Mouse (Mus musculus): ENCODE data around the gene Zbtb12. TPM values are rescaled to one million over a fixed set of nuclear protein-coding genes. Genes with fewer than 3 reads are reported as not detected.

Gene Zbtb12
- polyA plus RNA-seq, 1 experiment = 12.3 TPM

DNA sequence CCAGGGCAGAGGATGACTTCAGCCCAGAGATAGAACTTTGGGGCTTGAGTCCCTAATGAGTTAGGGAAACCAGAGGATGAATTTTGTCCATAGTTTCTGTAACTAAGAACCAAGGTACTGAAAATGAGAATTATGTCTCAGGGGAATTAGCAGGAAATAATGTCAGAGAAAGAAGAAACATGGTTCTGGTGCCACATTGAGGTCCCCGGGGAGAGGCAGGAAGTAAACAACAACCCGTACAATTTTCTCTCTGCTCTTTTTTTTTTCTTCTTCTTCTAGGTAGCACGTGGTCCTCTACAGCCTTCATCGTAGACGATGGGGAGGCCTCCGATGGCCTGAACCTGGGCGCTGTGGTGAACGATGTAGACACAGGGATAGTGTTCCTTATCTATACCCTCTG lies 53.0 kb downstream of the Zbtb12 start:
- WGBS = 57% methylated on average over 8 of the region's 8 CpGs

DNA sequence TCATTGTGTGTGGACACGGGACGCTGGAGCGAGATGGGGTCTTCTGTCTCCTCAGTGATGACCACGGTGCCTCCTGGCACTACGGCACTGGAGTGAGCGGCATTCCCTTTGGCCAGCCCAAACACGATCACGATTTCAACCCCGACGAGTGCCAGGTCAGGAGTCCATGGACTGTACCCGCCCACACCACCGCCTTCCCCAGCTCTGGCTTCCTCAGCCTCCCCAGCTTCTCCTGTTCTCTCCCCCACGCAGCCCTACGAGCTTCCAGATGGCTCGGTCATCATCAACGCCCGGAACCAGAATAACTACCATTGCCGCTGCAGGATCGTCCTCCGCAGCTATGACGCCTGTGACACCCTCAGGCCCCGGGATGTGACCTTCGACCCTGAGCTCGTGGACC lies 54.7 kb downstream of the Zbtb12 start:
- Histone ChIP-seq H3K4me3 (replicated peaks; ENCODE audit: extremely low read depth, low read depth, low read length) (no peak overlapping the region), H3K4me1 (ENCODE audit: control insufficient read depth, insufficient read depth, low read length) (peaks cover 4% of the 10 kb centered on the region; the same call in 1 of the 2 replicates)
- TF ChIP-seq CTCF (IDR thresholded peaks at IDR 0.05; ENCODE audit: insufficient read depth, low read length) (no peak), POLR2A (IDR thresholded peaks at IDR 0.05; ENCODE audit: borderline replicate concordance, extremely low read depth, low read depth, low read length) (no peak)
- no peak for DNase-seq
- WGBS = 70% methylated on average over 24 of the region's 24 CpGs

More for the DNA sequence above, 53.0 kb downstream of the Zbtb12 start:
- DNase-seq = no peak
- Histone ChIP-seq H3K4me3 (replicated peaks; ENCODE audit: extremely low read depth, low read depth, low read length) (peak overlapping the region; percentile 67), H3K4me1 (ENCODE audit: control insufficient read depth, insufficient read depth, low read length) (peaks cover 4% of the 10 kb centered on the region; the same call in 1 of the 2 replicates)
- TF ChIP-seq CTCF (IDR thresholded peaks at IDR 0.05; ENCODE audit: insufficient read depth, low read length) (no peak), POLR2A (IDR thresholded peaks at IDR 0.05; ENCODE audit: borderline replicate concordance, extremely low read depth, low read depth, low read length) (no peak)

DNA sequence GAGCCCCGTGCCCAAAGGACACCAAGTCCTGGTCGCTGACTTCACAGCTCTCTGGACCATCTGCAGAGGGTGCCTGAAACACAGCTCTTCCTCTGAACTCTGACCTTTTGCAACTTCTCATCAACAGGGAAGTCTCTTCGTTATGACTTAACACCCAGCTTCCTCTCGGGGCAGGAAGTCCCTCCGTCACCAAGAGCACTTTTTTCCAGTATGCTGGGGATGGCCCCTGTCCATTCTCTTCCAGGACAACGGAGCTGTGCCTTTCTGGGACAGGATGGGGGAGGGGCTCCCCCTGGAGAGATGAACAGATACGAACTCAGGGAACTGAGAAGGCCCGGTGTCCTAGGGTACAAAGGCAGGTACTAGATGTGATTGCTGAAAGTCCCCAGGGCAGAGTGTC lies 55.5 kb downstream of the Zbtb12 start:
- WGBS = 46% methylated on average over 8 of the region's 8 CpGs
- no peak for DNase-seq
- no peak overlapping the region for H3K4me3 ChIP-seq (replicated peaks; ENCODE audit: extremely low read depth, low read depth, low read length)
- peaks cover 4% of the 10 kb centered on the region; the same call in 1 of the 2 replicates for H3K4me1 ChIP-seq (ENCODE audit: control insufficient read depth, insufficient read depth, low read length)
- no peak for TF ChIP-seq POLR2A (IDR thresholded peaks at IDR 0.05; ENCODE audit: borderline replicate concordance, extremely low read depth, low read depth, low read length)
- no peak for TF ChIP-seq CTCF (IDR thresholded peaks at IDR 0.05; ENCODE audit: insufficient read depth, low read length)

DNA sequence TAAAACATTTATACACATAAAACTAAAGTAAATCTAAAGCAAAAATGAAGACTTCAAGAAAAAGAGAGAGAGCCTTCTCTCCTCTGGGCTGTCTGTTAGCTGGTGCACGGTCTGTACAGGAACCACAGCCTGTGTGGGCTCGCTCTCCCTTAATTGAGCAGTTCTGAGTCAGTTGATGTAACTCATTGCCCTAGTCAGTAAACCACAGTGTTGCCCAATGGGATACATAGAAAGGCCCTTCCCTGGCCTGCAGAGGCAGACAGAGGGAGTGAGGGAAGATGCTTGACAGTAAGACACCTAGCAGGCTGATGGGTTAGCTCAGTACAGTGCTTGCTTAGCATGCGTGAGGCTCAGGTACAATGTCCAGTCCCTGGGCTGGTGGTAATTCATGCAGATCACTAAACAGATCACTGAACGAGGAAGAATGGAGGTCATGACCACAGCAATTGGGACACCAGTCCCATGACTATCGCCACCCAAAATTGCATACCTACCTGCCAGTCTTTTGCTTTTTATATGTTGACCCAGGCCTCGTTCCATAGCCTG lies 58.8 kb downstream of the Zbtb12 start:
- no peak for DNase-seq
- WGBS = 86% methylated on average over 6 of the region's 6 CpGs
- Histone ChIP-seq H3K4me3 (replicated peaks; ENCODE audit: extremely low read depth, low read depth, low read length) (no peak overlapping the region), H3K4me1 (ENCODE audit: control insufficient read depth, insufficient read depth, low read length) (no peaks in the 10 kb centered on the region)
- no peak for TF ChIP-seq CTCF (IDR thresholded peaks at IDR 0.05; ENCODE audit: insufficient read depth, low read length)
- TF ChIP-seq POLR2A (IDR thresholded peaks at IDR 0.05; ENCODE audit: borderline replicate concordance, extremely low read depth, low read depth, low read length) = no peak

DNA sequence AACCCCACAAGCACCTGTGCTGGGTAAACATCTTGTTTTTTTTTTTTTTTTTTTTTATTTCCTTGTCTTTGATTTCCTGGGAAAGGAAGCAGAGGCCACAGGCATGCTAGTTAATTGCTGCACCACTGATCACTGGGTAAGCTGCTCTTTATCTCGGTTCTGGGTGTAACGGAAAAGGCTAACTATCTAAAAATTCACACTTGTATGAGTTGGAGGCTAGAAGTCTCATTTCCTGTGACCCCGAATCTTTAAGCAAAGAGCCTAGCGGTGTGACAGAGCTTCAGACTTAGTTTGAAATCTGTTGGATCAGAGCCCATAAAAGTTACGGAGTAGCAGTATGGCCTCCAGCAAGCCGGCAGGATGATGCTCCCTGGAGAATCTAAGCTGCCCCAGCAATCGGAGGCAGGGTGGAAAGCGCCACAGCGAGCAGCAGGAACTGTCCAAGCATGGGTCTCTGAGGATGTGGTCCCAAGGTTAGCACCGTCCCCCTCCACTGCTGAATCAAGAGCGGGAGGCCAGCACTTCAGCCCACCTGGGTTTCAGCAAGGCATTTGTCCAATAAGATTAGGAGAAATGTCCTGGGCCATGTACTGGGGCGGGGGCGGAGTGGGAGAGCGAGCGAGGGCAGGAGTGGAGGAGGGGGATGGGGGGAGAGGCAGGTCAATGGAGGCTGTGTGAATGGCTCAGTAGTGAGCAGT lies 62.2 kb downstream of the Zbtb12 start:
- 14% methylated on average over 15 of the region's 15 CpGs for WGBS
- Histone ChIP-seq H3K4me3 (replicated peaks; ENCODE audit: extremely low read depth, low read depth, low read length) (peak overlapping the region; percentile 19), H3K4me1 (ENCODE audit: control insufficient read depth, insufficient read depth, low read length) (no peaks in the 10 kb centered on the region)
- no peak for TF ChIP-seq POLR2A (IDR thresholded peaks at IDR 0.05; ENCODE audit: borderline replicate concordance, extremely low read depth, low read depth, low read length)
- TF ChIP-seq CTCF (IDR thresholded peaks at IDR 0.05; ENCODE audit: insufficient read depth, low read length) = no peak
- no peak for DNase-seq

DNA sequence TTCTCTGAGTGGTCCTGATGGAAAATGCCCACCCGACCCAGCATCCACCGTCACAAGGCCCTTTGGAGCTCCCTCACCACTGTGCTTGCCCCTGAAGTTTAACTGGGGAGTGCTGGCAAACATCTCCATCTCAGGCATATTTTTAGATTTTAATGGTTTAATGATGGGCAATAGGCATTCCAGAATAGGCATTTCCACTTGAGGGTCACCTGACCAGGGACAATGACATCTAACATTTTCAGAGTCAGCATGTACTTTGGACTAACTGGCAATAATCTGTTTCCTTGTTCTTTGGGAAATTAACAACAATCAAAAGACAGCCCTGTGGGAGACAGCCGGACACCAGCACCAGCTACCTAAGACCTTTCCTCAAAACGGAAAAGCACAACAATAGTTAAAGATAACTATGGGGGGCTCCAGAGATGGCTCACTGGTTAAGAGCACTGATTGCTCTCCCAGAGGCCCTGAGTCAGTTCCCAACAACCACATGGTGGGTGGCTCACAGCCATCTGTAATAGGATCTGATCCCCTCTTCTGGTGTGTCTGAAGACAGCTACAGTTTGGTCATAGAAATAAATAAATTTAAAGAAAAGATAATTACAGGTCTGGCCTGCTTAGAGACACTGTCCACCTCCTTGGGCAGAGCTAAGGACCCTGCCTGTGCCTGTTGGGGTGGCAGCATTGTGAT lies 64.0 kb downstream of the Zbtb12 start:
- WGBS = 82% methylated on average over 4 of the region's 4 CpGs

DNA sequence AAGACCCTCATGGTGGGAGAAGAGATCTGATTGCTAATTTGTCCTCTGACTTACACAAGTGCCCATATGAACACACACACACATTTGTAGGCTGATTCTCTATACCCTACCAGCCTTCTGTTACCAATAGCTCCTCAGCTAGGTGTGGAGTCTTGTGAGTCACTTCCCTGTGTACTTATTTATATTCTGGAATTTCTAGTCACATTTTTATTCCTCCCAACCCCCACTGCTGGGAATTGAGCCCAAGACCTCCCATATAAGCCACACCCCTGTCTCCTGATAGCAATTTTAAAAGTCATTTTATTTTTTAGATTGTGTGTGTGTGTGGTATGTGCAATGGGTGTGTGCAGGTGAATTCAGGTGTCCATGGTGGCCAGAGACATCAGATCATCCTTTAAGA lies 65.1 kb downstream of the Zbtb12 start:
- no peaks in the 10 kb centered on the region for H3K4me1 ChIP-seq (ENCODE audit: control insufficient read depth, insufficient read depth, low read length)
- no peak for TF ChIP-seq CTCF (IDR thresholded peaks at IDR 0.05; ENCODE audit: insufficient read depth, low read length)
- TF ChIP-seq POLR2A (IDR thresholded peaks at IDR 0.05; ENCODE audit: borderline replicate concordance, extremely low read depth, low read depth, low read length) = no peak
- DNase-seq = no peak
- no peak overlapping the region for H3K4me3 ChIP-seq (replicated peaks; ENCODE audit: extremely low read depth, low read depth, low read length)

More for the DNA sequence above, 64.0 kb downstream of the Zbtb12 start:
- Histone ChIP-seq H3K4me1 (ENCODE audit: control insufficient read depth, insufficient read depth, low read length) (no peaks in the 10 kb centered on the region), H3K4me3 (replicated peaks; ENCODE audit: extremely low read depth, low read depth, low read length) (no peak overlapping the region)
- DNase-seq = no peak
- TF ChIP-seq POLR2A (IDR thresholded peaks at IDR 0.05; ENCODE audit: borderline replicate concordance, extremely low read depth, low read depth, low read length) (no peak), CTCF (IDR thresholded peaks at IDR 0.05; ENCODE audit: insufficient read depth, low read length) (no peak)

Other genes with a start within 250 kb of the Zbtb12 start
- gene Prrt1, start 249.9 kb upstream of the Zbtb12 start, polyA plus RNA-seq (2012; rRNA removed) = 5.2 and 6.7 TPM in 2 replicates
- gene Fkbpl, start 234.7 kb upstream of the Zbtb12 start, polyA plus RNA-seq (2012; rRNA removed) = 2.4 and 2.9 TPM in 2 replicates
- 81.8 and 88.0 TPM in 2 replicates for gene Atf6b, start 232.3 kb upstream of the Zbtb12 start, polyA plus RNA-seq (2012; rRNA removed)
- 39.6 and 49.2 TPM in 2 replicates for gene Tnxb, start 208.9 kb upstream of the Zbtb12 start, polyA plus RNA-seq (2012; rRNA removed)
- gene C4b, start 135.6 kb upstream of the Zbtb12 start, polyA plus RNA-seq (2012; rRNA removed) = 136 and 137 TPM in 2 replicates
- 0.19 and 0.27 TPM in 2 replicates for gene Cyp21a1, start 74.9 kb upstream of the Zbtb12 start, polyA plus RNA-seq (2012; rRNA removed)
- gene Stk19, start 42.5 kb upstream of the Zbtb12 start, polyA plus RNA-seq (2012; rRNA removed) = 45.1 and 46.0 TPM in 2 replicates
- gene Dxo, start 42.5 kb upstream of the Zbtb12 start, polyA plus RNA-seq (2012; rRNA removed) = 45.6 and 58.1 TPM in 2 replicates
- gene Skiv2l, start 29.3 kb upstream of the Zbtb12 start, polyA plus RNA-seq (2012; rRNA removed) = 77.8 and 94.8 TPM in 2 replicates
- 22.4 and 23.2 TPM in 2 replicates for gene Nelfe, start 29.1 kb upstream of the Zbtb12 start, polyA plus RNA-seq (2012; rRNA removed)
- gene Cfb, start 17.0 kb upstream of the Zbtb12 start, polyA plus RNA-seq (2012; rRNA removed) = 20.8 and 23.8 TPM in 2 replicates
- gene Gm20547, start 2.6 kb downstream of the Zbtb12 start, polyA plus RNA-seq (2012; rRNA removed) = not detected in 2 replicates
- 25.8 and 27.7 TPM in 2 replicates for gene C2, start 18.8 kb downstream of the Zbtb12 start, polyA plus RNA-seq (2012; rRNA removed)
- gene Ehmt2, start 19.0 kb downstream of the Zbtb12 start, polyA plus RNA-seq (2012; rRNA removed) = 192 and 199 TPM in 2 replicates
- 11.6 and 13.5 TPM in 2 replicates for gene Slc44a4, start 35.0 kb downstream of the Zbtb12 start, polyA plus RNA-seq (2012; rRNA removed)
- 40.4 and 46.6 TPM in 2 replicates for gene Neu1, start 51.8 kb downstream of the Zbtb12 start, polyA plus RNA-seq (2012; rRNA removed)
- gene Hspa1b, start 79.8 kb downstream of the Zbtb12 start, polyA plus RNA-seq (2012; rRNA removed) = 20.1 and 93.1 TPM in 2 replicates
- not detected in 2 replicates for gene Gm20481, start 90.4 kb downstream of the Zbtb12 start, polyA plus RNA-seq (2012; rRNA removed)
- gene Hspa1a, start 92.7 kb downstream of the Zbtb12 start, polyA plus RNA-seq (2012; rRNA removed) = 12.9 and 66.3 TPM in 2 replicates
- 0.81 and 1.3 TPM in 2 replicates for gene Hspa1l, start 93.2 kb downstream of the Zbtb12 start, polyA plus RNA-seq (2012; rRNA removed)
- 42.3 and 51.6 TPM in 2 replicates for gene Lsm2, start 102.4 kb downstream of the Zbtb12 start, polyA plus RNA-seq (2012; rRNA removed)
- gene Vars, start 121.5 kb downstream of the Zbtb12 start, polyA plus RNA-seq (2012; rRNA removed) = 119 and 159 TPM in 2 replicates
- gene Vwa7, start 137.1 kb downstream of the Zbtb12 start, polyA plus RNA-seq (2012; rRNA removed) = 4.0 and 4.2 TPM in 2 replicates
- 2.1 and 2.8 TPM in 2 replicates for gene Sapcd1, start 148.5 kb downstream of the Zbtb12 start, polyA plus RNA-seq (2012; rRNA removed)
- 5.4 and 6.0 TPM in 2 replicates for gene Msh5, start 167.3 kb downstream of the Zbtb12 start, polyA plus RNA-seq (2012; rRNA removed)
- 124 and 153 TPM in 2 replicates for gene Clic1, start 170.5 kb downstream of the Zbtb12 start, polyA plus RNA-seq (2012; rRNA removed)
- 137 and 141 TPM in 2 replicates for gene Ddah2, start 179.6 kb downstream of the Zbtb12 start, polyA plus RNA-seq (2012; rRNA removed)
- 3.8 and 90.0 TPM in 2 replicates for gene Ly6g6c, start 185.9 kb downstream of the Zbtb12 start, polyA plus RNA-seq (2012; rRNA removed)
- gene Mpig6b, start 186.7 kb downstream of the Zbtb12 start, polyA plus RNA-seq (2012; rRNA removed) = 1.0 and 2.1 TPM in 2 replicates
- gene Ly6g6e, start 197.4 kb downstream of the Zbtb12 start, polyA plus RNA-seq (2012; rRNA removed) = 5.8 and 25.7 TPM in 2 replicates
- 14.5 and 16.7 TPM in 2 replicates for gene Ly6g6d, start 198.6 kb downstream of the Zbtb12 start, polyA plus RNA-seq (2012; rRNA removed)
- gene Ly6g6f, start 206.1 kb downstream of the Zbtb12 start, polyA plus RNA-seq (2012; rRNA removed) = 0.16 and 0.84 TPM in 2 replicates
- 196 and 245 TPM in 2 replicates for gene Abhd16a, start 209.8 kb downstream of the Zbtb12 start, polyA plus RNA-seq (2012; rRNA removed)
- not detected in 2 replicates for gene Ly6g5c, start 228.8 kb downstream of the Zbtb12 start, polyA plus RNA-seq (2012; rRNA removed)
- gene Ly6g5b, start 235.9 kb downstream of the Zbtb12 start, polyA plus RNA-seq (2012; rRNA removed) = 1.4 and 2.0 TPM in 2 replicates
- gene Gpank1, start 242.0 kb downstream of the Zbtb12 start, polyA plus RNA-seq (2012; rRNA removed) = 17.9 and 21.9 TPM in 2 replicates
- 232 and 297 TPM in 2 replicates for gene Csnk2b, start 242.6 kb downstream of the Zbtb12 start, polyA plus RNA-seq (2012; rRNA removed)
- gene D17H6S53E, start 246.9 kb downstream of the Zbtb12 start, polyA plus RNA-seq (2012; rRNA removed) = 12.1 and 12.9 TPM in 2 replicates